Mouse (Mus musculus) CH12.LX (cell line): ENCODE measurements at regions not wholly inside any gene's neighbourhood (a gene's known extent, or its start where the extent isn't known, plus 50 kb on each side); places are given as distances from the start of the nearest gene placed in this dataset.

Experiments
- CTCF ChIP-seq, 2 experiments: IDR thresholded peaks in 1 of 2; conservative IDR thresholded peaks in 1 of 2; 2 replicates each; pipeline ENCODE4 v1.5.1; 2011 to 2012; ENCODE audit warnings: low read depth in 2 of 2, low read length in 2 of 2, improper control_type of control experiment in 1 of 2, inconsistent platforms in 1 of 2, mild to moderate bottlenecking in 1 of 2, moderate library complexity in 1 of 2
- HCFC1 ChIP-seq: IDR thresholded peaks from 2 replicates; pipeline ENCODE4 v1.6.1; 2012; ENCODE audit warnings: low read depth, mild to moderate bottlenecking, inconsistent platforms, low read length, improper control_type of control experiment
- MAZ ChIP-seq: IDR thresholded peaks from 2 replicates; pipeline ENCODE4 v1.6.1; 2012; ENCODE audit warnings: low read depth, mild to moderate bottlenecking, inconsistent platforms, low read length, improper control_type of control experiment, moderate library complexity
- POLR2A ChIP-seq: IDR thresholded peaks from 2 replicates; pipeline ENCODE4 v1.6.1; 2011; ENCODE audit warnings: low read depth, mild to moderate bottlenecking, improper control_type of control experiment, low read length

DNA sequence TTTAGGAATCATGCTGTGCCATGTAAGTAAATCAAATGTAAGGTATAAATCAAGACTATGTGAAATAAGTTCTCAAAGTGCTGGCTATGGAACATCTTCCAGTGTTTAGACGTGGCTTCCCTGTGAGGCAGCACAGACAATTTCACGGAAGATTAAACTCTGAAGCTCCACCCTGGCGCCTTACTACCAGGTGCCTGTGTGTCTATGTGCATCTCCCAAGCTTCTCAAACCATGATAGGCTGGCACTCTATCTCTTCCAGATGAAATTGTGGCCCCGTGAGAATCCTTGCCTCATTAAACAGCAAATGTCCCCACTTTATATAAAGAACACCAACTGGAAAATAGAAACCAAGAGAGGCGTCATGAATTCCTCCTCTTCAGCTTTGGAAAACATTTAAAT is 511.4 kb upstream of the Hsf2 start:
- TF ChIP-seq HCFC1 (no peak), POLR2A (no peak), MAZ (no peak), CTCF (conservative IDR thresholded peaks at IDR 0.05 in 1 of 2, IDR thresholded peaks at IDR 0.05 in 1 of 2; ENCODE audit: low read depth in 2 of 2, low read length in 2 of 2) (no peak)
